Mouse (Mus musculus): ENCODE measurements at regions not wholly inside any gene's neighbourhood (a gene's known extent, or its start where the extent isn't known, plus 50 kb on each side); places are given as distances from the start of the nearest gene placed in this dataset.
"Not testable (repeated sequence)": the region's sequence is repeated elsewhere in the genome, so short reads cannot be mapped to it uniquely, and the experiment has no call there.

DNA sequence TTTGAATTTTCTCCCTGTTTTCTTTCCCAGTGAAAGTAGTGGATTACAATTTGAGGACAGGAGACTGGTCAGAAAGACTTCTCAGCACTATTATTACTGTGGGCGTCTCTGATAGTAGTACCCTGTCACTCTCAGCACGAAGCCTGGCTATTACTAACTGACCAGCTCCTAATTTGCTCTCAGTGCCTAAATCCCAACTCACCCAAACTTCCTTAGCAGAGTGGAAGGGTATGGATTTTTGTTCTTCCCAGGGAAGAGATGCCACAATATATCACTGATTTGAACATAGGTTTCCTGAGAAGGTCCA lies 159.3 kb upstream of the Bet1 start:
- Histone ChIP-seq H3K9ac (no peak overlapping the region), H3K9me3 (replicated peaks) (no peaks in the 10 kb centered on the region), H3K4me3 (no peak overlapping the region), H3K36me3 (no peaks in the 10 kb centered on the region), H3K4me1 (replicated peaks) (no peaks in the 10 kb centered on the region), H3K4me2 (no peak overlapping the region), H3K27me3 (no peaks in the 10 kb centered on the region), H3K27ac (no peak overlapping the region)
- no peak for ATAC-seq (replicated peaks; ENCODE audit: insufficient number of reproducible peaks, insufficient read depth, low FRiP score, low read depth)
- WGBS: 90% methylated on average over 2 of the region's 2 CpGs

GRCm38 (mm10) chr6:4276607-4277006 lies 189.8 kb upstream of the Bet1 start:
- WGBS: 50% methylated on average over 4 of the region's 4 CpGs
- no peak overlapping the region for H3K9ac ChIP-seq
- H3K27ac ChIP-seq: no peak overlapping the region
- H3K4me3 ChIP-seq: no peak overlapping the region
- no peaks in the 10 kb centered on the region for H3K4me1 ChIP-seq (replicated peaks)
- no peak overlapping the region for H3K4me2 ChIP-seq
- no peaks in the 10 kb centered on the region for H3K27me3 ChIP-seq
- H3K36me3 ChIP-seq: no peaks in the 10 kb centered on the region
- no peak for ATAC-seq (replicated peaks; ENCODE audit: insufficient number of reproducible peaks, insufficient read depth, low FRiP score, low read depth)
- H3K9me3 ChIP-seq (replicated peaks): no peaks in the 10 kb centered on the region

DNA sequence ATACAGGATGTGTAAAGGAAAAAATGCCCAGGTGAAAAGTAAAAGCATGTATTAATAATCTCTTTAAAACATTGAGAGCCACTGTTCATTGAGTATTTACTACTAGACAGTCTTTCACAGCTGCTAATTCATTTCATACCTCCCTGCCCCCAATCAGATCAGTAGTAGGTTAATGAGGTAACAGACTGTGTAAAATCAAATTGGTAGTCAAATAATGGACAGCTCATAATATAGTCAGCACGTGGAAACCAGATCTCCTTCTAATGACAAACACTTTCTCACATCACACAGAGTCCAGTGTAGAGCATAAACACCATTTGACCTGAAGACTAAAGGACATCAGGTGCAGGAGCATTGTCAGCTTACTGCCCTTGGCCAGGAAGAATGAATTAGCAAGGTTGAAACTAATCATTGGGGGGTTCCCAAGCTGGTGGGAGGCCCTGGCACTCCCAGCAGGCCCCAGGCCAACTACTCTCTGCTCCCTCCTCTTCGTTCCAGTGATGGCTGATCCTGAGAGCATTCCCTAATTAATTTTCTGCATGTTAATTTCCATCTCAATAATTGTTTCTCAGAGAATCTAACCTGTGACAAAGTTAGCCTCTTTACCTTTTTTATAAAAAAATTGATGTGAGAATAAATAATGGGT lies 190.6 kb upstream of the Bet1 start:
- Histone ChIP-seq H3K36me3 (no peaks in the 10 kb centered on the region), H3K27me3 (no peaks in the 10 kb centered on the region), H3K27ac (no peak overlapping the region), H3K4me2 (no peak overlapping the region), H3K9ac (no peak overlapping the region), H3K4me3 (no peak overlapping the region), H3K9me3 (replicated peaks) (no peaks in the 10 kb centered on the region), H3K4me1 (replicated peaks) (no peaks in the 10 kb centered on the region)
- ATAC-seq (replicated peaks; ENCODE audit: insufficient number of reproducible peaks, insufficient read depth, low FRiP score, low read depth): no peak
- WGBS: 52% methylated on average over 2 of the region's 2 CpGs

DNA sequence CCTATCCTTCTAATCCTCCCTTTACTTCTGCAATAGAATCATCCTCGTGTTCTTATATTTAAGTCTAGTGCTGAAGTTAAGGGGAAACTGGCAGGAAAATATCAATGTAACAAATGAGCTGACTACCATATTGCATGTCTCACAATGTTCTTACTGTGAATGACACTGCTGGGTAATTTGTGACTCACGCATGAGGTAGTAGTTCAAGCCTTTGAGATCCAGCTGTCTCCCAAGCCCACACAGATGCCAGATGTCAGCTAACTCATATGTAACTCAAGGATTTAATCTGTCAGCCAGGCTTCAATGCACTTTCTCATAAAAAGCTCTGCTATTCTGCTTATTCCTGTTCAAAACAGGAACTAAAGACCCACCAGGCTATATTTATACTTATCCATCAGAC lies 204.6 kb upstream of the Bet1 start:
- Histone ChIP-seq H3K27me3 (no peaks in the 10 kb centered on the region), H3K4me3 (no peak overlapping the region), H3K4me1 (replicated peaks) (no peaks in the 10 kb centered on the region), H3K36me3 (no peaks in the 10 kb centered on the region), H3K9ac (no peak overlapping the region), H3K27ac (no peak overlapping the region), H3K4me2 (no peak overlapping the region), H3K9me3 (replicated peaks) (no peaks in the 10 kb centered on the region)
- WGBS: 71% methylated on average over 2 of the region's 2 CpGs
- no peak for ATAC-seq (replicated peaks; ENCODE audit: insufficient number of reproducible peaks, insufficient read depth, low FRiP score, low read depth)

- not testable (repeated sequence) for H3K9ac ChIP-seq; H3K4me3 ChIP-seq; H3K36me3 ChIP-seq; ATAC-seq (replicated peaks; ENCODE audit: insufficient number of reproducible peaks, insufficient read depth, low FRiP score, low read depth); H3K27ac ChIP-seq; H3K4me1 ChIP-seq (replicated peaks); H3K4me2 ChIP-seq; H3K27me3 ChIP-seq; H3K9me3 ChIP-seq (replicated peaks)
These were observed 201.2 kb upstream of the Col1a2 start for GRCm38 (mm10) chr6:4303410-4303809.

DNA sequence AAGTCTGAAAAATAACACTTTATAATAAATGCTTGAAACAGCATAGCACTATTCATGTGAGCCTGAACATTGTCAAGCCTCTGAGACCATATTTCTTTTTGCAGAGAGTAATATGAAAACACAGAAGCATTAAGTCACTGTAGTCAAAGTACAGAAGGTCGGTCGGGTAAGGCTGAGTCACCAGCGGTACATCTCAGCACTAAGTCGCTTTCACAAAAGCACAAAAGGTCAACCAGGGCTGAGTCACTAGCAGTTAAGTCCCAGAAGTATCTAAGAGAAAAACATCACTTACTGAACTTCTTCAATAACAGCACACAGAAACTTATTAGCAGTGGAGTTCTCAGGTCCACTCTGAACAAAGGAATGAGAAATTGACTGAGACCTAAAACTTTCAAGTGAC lies 154.7 kb upstream of the Col1a2 start:
- 73% methylated on average over 4 of the region's 4 CpGs for WGBS
- Histone ChIP-seq H3K36me3 (no peaks in the 10 kb centered on the region), H3K4me3 (no peak overlapping the region), H3K27me3 (no peaks in the 10 kb centered on the region), H3K9ac (no peak overlapping the region), H3K9me3 (replicated peaks) (no peaks in the 10 kb centered on the region), H3K4me1 (replicated peaks) (no peaks in the 10 kb centered on the region), H3K27ac (no peak overlapping the region), H3K4me2 (no peak overlapping the region)
- ATAC-seq (replicated peaks; ENCODE audit: insufficient number of reproducible peaks, insufficient read depth, low FRiP score, low read depth): no peak

DNA sequence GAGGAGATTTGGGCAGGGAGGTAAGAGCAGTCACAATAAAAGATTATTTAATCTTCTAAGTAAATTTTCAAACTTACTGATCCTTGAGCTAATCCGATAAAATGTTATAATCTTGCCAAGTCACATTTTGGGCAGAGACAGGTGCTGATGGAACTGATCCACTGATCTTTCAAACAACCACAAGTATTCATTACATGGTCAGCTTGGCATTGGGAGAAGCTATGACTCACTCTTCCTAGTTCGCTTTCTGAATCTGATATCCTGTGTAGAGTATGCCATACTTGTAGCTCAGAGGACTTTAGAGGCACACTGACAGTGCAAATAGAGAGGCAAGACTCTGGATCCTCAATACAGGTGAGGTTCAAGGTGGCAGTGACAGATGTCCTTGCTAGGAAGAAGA lies 142.4 kb upstream of the Col1a2 start:
- 87% methylated on average over 2 of the region's 2 CpGs for WGBS

DNA sequence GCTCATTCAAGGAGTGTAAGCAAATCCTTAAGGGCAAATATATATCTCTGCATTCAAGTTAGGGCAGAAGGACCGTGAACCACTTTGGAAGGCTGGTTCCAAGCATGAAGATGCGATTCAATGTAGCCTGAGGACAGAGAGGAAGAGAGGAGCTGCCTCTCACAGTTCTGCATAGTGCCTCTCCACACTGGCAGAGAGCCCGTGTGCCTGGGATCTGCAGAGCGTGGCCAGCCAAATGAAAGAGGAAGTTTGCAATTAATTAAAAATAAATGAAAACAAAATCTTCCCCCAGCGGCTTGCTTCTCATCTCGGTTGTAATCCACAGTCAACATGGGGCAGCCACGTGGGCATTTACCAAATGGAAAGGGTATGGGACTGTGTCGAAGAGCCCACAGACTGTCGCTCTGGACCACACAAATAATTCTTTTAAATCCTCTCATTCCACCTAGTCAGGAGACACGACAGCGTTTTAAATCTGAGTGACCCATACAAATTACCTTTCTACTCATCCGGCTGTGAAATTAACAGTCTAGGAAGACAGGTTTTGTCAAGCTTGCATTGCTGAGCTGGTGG lies 129.1 kb upstream of the Col1a2 start:
- Histone ChIP-seq H3K4me2 (no peak overlapping the region), H3K9me3 (replicated peaks) (no peaks in the 10 kb centered on the region), H3K9ac (no peak overlapping the region), H3K36me3 (no peaks in the 10 kb centered on the region), H3K4me1 (replicated peaks) (no peaks in the 10 kb centered on the region), H3K4me3 (no peak overlapping the region), H3K27ac (no peak overlapping the region), H3K27me3 (no peaks in the 10 kb centered on the region)
- ATAC-seq (replicated peaks; ENCODE audit: insufficient number of reproducible peaks, insufficient read depth, low FRiP score, low read depth): no peak
- WGBS: 74% methylated on average over 12 of the region's 12 CpGs

More for the DNA sequence above, 142.4 kb upstream of the Col1a2 start:
- H3K9ac ChIP-seq: no peak overlapping the region
- no peak overlapping the region for H3K4me3 ChIP-seq
- H3K36me3 ChIP-seq: no peaks in the 10 kb centered on the region
- no peak overlapping the region for H3K4me2 ChIP-seq
- H3K4me1 ChIP-seq (replicated peaks): no peaks in the 10 kb centered on the region
- no peak for ATAC-seq (replicated peaks; ENCODE audit: insufficient number of reproducible peaks, insufficient read depth, low FRiP score, low read depth)
- no peaks in the 10 kb centered on the region for H3K9me3 ChIP-seq (replicated peaks)
- H3K27ac ChIP-seq: no peak overlapping the region
- no peaks in the 10 kb centered on the region for H3K27me3 ChIP-seq

DNA sequence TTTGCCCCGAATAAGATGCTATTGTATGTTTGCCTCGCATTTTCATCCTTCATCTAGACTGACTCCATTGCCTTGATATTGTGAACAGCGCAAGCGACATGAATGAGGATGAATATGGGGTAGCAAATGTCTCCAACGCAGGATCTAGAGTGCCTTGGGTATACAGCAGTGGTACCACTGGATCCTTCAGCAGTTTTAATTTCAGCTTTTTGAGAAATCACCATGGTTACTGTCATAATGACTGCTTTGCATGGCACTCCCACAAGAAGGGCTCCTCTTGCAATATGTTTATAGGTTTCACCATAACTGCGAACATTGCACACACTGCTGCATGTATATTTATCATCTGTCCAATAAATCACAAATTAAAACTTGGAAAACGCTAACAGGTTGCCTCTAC lies 107.8 kb upstream of the Col1a2 start:
- Histone ChIP-seq H3K9ac (no peak overlapping the region), H3K9me3 (replicated peaks) (no peaks in the 10 kb centered on the region), H3K4me1 (replicated peaks) (peaks cover 4% of the 10 kb centered on the region; the same call in 1 of the 2 replicates), H3K4me3 (no peak overlapping the region), H3K27ac (no peak overlapping the region), H3K27me3 (no peaks in the 10 kb centered on the region), H3K36me3 (no peaks in the 10 kb centered on the region), H3K4me2 (no peak overlapping the region)
- WGBS: 94% methylated on average over 7 of the region's 7 CpGs
- no peak for ATAC-seq (replicated peaks; ENCODE audit: insufficient number of reproducible peaks, insufficient read depth, low FRiP score, low read depth)

DNA sequence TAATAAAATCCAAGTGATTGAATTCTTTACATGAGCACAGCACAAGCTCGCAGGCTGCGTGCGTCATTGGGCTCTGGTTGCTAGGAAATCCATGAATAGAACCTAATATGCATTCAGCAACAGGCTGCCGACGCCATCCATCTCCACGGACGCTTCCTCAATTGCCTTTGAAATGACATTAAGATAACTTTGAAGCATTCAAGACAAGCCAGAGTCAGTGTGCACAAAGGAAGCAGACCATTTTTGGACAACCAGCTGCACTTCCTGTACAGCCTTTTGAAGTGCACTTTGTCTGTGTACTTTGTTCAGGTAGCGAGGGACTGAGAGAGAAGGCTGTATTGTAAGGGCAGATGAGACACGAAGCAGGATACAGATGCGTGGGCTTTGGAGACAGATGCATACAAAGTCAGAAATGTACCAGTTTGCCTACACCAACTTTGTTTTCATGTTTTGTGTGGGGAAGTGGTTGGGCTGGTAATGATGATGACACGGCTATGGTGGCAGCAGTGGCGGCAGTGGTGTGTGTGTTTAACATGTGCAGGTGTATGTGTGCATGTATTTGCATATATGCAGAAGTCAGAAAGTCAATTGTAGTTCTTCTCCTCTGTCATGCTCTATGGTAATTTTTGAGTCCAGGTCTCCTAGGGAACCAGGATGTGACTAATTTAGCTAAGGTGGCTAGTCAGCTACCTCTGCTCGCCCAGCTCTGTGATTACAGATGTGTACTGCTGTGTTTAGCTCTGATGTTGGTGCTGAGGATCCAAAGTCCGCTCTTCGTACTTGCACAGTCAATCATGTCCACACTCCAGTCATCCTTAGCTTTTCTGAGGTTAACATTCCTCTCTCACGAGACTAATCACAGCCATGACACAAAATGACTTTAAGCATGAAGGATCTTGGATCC lies 106.7 kb upstream of the Col1a2 start:
- 41% methylated on average over 16 of the region's 16 CpGs for WGBS
- Histone ChIP-seq H3K9me3 (replicated peaks) (no peaks in the 10 kb centered on the region), H3K27ac (no peak overlapping the region), H3K4me2 (peak overlapping the region; percentile 52), H3K9ac (no peak overlapping the region), H3K4me1 (replicated peaks) (peaks cover 4% of the 10 kb centered on the region; the same call in 1 of the 2 replicates), H3K4me3 (no peak overlapping the region), H3K27me3 (no peaks in the 10 kb centered on the region), H3K36me3 (no peaks in the 10 kb centered on the region)
- no peak for ATAC-seq (replicated peaks; ENCODE audit: insufficient number of reproducible peaks, insufficient read depth, low FRiP score, low read depth)

DNA sequence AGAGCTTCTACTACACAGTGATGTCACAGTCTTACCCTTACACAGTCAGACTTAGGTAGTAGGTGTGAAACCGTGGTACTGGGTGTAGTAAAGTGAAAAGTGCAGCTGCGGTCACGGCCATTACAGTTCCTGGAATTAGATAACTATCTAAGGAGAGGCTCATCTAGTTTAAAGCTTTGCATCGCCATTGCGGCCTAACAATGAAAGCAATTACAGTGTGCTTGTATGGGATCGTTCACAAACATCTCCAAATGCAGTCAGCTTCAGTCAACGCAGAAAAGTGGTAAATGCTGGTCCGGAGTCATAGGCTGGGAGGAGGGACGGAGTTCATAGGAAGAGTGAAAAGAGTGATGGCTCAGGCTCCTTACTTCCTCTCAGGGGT lies 106.0 kb upstream of the Col1a2 start:
- no peak for ATAC-seq (replicated peaks; ENCODE audit: insufficient number of reproducible peaks, insufficient read depth, low FRiP score, low read depth)
- no peak overlapping the region for H3K4me2 ChIP-seq
- H3K4me1 ChIP-seq (replicated peaks): peaks cover 4% of the 10 kb centered on the region; the same call in 1 of the 2 replicates
- no peak overlapping the region for H3K4me3 ChIP-seq
- no peaks in the 10 kb centered on the region for H3K9me3 ChIP-seq (replicated peaks)
- H3K27me3 ChIP-seq: no peaks in the 10 kb centered on the region
- no peak overlapping the region for H3K27ac ChIP-seq
- 75% methylated on average over 9 of the region's 9 CpGs for WGBS
- H3K36me3 ChIP-seq: no peaks in the 10 kb centered on the region
- no peak overlapping the region for H3K9ac ChIP-seq

DNA sequence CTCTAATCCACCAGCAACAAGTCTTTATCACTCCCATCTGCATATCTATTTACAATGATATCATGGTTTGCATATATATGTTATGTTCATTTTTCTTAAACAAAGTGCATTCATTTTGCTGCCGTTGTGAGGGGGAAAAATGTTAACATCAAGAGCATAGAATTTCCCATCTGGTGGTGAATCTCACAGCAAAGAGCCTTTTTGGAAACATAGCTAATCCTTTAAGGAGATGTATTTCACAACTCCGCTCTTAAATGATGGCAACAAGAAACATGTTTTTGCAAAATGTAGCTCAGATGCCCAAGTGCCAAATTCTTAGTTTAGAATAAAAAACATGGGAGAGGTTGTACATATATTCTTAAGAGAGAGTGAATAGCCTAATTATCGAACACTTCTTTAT lies 99.3 kb upstream of the Col1a2 start:
- Histone ChIP-seq H3K27me3 (no peaks in the 10 kb centered on the region), H3K9me3 (replicated peaks) (no peaks in the 10 kb centered on the region), H3K4me1 (replicated peaks) (no peaks in the 10 kb centered on the region), H3K36me3 (no peaks in the 10 kb centered on the region), H3K27ac (no peak overlapping the region), H3K4me2 (no peak overlapping the region), H3K9ac (no peak overlapping the region), H3K4me3 (no peak overlapping the region)
- 85% methylated on average over 3 of the region's 3 CpGs for WGBS
- ATAC-seq (replicated peaks; ENCODE audit: insufficient number of reproducible peaks, insufficient read depth, low FRiP score, low read depth): no peak

All from heart, embryonic 15.5 days (tissue).